In the genomic region with DNA sequence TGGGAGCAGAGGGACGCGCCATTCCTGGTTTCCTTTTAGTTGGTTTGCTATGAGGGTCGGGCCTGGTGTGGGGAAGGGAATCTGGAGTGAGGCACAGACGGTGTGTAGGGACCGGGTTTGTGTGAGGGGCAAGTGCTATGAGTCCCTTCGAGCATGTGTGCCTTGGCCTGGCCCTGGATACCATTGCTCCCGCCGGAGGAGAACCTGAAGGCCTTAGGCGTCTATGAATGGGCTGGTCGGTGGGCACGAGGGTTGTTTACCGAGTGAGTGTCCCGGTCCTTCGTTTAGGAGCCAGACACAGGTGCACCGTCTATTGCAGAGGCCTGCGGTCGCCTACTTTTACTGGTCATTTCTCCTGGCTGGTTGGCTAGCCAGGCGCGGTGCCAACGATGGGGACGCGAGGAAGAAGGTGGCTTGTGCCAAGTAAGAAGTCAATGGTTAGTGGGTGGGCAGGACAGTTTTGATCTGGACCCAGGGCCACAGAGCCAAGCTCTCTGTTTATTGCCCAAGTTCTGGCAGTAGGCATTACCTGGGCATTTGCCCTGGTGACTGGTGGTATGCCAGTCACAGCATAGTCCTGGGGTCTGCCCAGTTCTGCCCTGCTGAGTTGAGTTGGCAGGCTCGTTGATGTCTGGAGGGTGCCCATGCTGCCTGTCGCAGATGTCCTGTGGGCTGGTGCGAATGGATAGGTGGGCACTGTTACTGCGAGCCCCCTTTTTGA, we compare ENCODE assay signal across 8 mouse cellular contexts. TPM values are rescaled to one million over a fixed set of nuclear protein-coding genes. Genes with fewer than 3 reads are reported as not detected.
DNase-seq lines count a peak whose midpoint lies in the region; ATAC-seq and TF ChIP-seq lines count a peak whose summit lies in the region.

No protein-coding gene starts in this region.

- no peaks in the 10 kb centered on the region for H3K9me3 ChIP-seq in forebrain, postnatal 0 days (ENCODE audit: low read length)
- no peaks in the 10 kb centered on the region for H3K9me3 ChIP-seq in hindbrain, embryonic 10.5 days
- H3K9me3 ChIP-seq in lung, postnatal 0 days (ENCODE audit: low read length) = no peaks in the 10 kb centered on the region

- TF ChIP-seq EP300 in lung, postnatal 0 days (IDR thresholded peaks at IDR 0.05) = no peak

- H3K36me3 ChIP-seq in forebrain, postnatal 0 days (ENCODE audit: insufficient read depth) = peaks cover 3% of the 10 kb centered on the region; the same call in 1 of the 2 replicates
- peaks cover 13% of the 10 kb centered on the region for H3K36me3 ChIP-seq in hindbrain, embryonic 10.5 days
- H3K36me3 ChIP-seq in lung, postnatal 0 days (ENCODE audit: insufficient read depth, low read length) = 0 out of 2 replicates have a peak, but pooled peaks cover 3% of the 10 kb centered on the region

- peak overlapping the region; percentile 57 for H3K4me3 ChIP-seq in forebrain, postnatal 0 days (ENCODE audit: low read depth, low read length)
- peak overlapping the region; percentile 67 for H3K4me3 ChIP-seq in hindbrain, embryonic 10.5 days
- H3K4me3 ChIP-seq in lung, postnatal 0 days (ENCODE audit: low read depth, low read length) = peak overlapping the region; percentile 64

- peak; percentile 30 for ATAC-seq in forebrain, postnatal 0 days
- ATAC-seq in lung, postnatal 0 days = no peak

- H3K4me2 ChIP-seq in forebrain, postnatal 0 days (ENCODE audit: low read depth) = peak overlapping the region; percentile 78
- peak overlapping the region; percentile 72 for H3K4me2 ChIP-seq in lung, postnatal 0 days (replicated peaks; ENCODE audit: low read depth, low read length)

- peak overlapping the region; percentile 98 for H3K27ac ChIP-seq in forebrain, postnatal 0 days (ENCODE audit: low read depth, low read length)
- peak overlapping the region; percentile 98 for H3K27ac ChIP-seq in hindbrain, embryonic 10.5 days
- H3K27ac ChIP-seq in lung, postnatal 0 days (ENCODE audit: low read length) = peak overlapping the region; percentile 99

- H3K4me1 ChIP-seq in forebrain, postnatal 0 days (ENCODE audit: insufficient read depth) = peaks cover 26% of the 10 kb centered on the region
- peaks cover 45% of the 10 kb centered on the region for H3K4me1 ChIP-seq in hindbrain, embryonic 10.5 days (replicated peaks)
- H3K4me1 ChIP-seq in lung, postnatal 0 days (ENCODE audit: insufficient read depth, low read depth, low read length) = peaks cover 23% of the 10 kb centered on the region; the same call in 1 of the 2 replicates

- H3K27me3 ChIP-seq in forebrain, postnatal 0 days (ENCODE audit: insufficient read depth, low read length) = no peaks in the 10 kb centered on the region
- no peaks in the 10 kb centered on the region for H3K27me3 ChIP-seq in hindbrain, embryonic 10.5 days (ENCODE audit: insufficient read depth, poor library complexity, severe bottlenecking)
- H3K27me3 ChIP-seq in lung, postnatal 0 days (replicated peaks; ENCODE audit: insufficient read depth, low read length) = no peaks in the 10 kb centered on the region

- WGBS in forebrain, postnatal 0 days = 7% methylated on average over 26 of the region's 26 CpGs
- WGBS in hindbrain, embryonic 10.5 days = 21% methylated on average over 26 of the region's 26 CpGs
- 16% methylated on average over 26 of the region's 26 CpGs for WGBS in lung, postnatal 0 days

- peak; percentile 98 for DNase-seq in heart, adult 11 months
- no peak for DNase-seq in heart, adult 8-10 months (ENCODE audit: low spot score)
- peak; percentile 95 for DNase-seq in cerebellum, adult 11 months
- DNase-seq in forebrain, postnatal 0 days = no peak
- DNase-seq in hindbrain, embryonic 10.5 days (ENCODE audit: low spot score) = no peak
- peak; percentile 76 to 85 for DNase-seq in layer of hippocampus, postnatal 14 days (ENCODE audit: low spot score in 2 of 2)
- peak; percentile 47 for DNase-seq in lung, postnatal 0 days (ENCODE audit: low spot score)
- peak; percentile 68 for DNase-seq in right cerebral cortex, postnatal 4 days

- H3K9ac ChIP-seq in forebrain, postnatal 0 days = peak overlapping the region; percentile 81
- H3K9ac ChIP-seq in lung, postnatal 0 days (replicated peaks; ENCODE audit: low read depth) = peak overlapping the region; percentile 45

- TF ChIP-seq CTCF in forebrain, postnatal 0 days (IDR thresholded peaks at IDR 0.05; ENCODE audit: low read depth) = no peak
- no peak for TF ChIP-seq CTCF in lung, postnatal 0 days (IDR thresholded peaks at IDR 0.05)

RNA-seq across cellular contexts. Expression of gene Cipc, which starts 1.0 kb away (rescaled TPM):
- total RNA-seq in heart, adult 8-10 months (2022) = 10 to 100 TPM; 42.4 to 53.8 (median 48.3) TPM
- 53.1 and 62.9 TPM in 2 replicates for total RNA-seq in forebrain, postnatal 0 days (2014; rRNA removed)
- 28.4 and 38.1 TPM in 2 replicates for polyA plus RNA-seq in forebrain, postnatal 0 days (2015; fragmentation: Nextera tagmentation; extraction: Ambion mirVana)
- 33.9 and 35.2 TPM in 2 replicates for polyA plus RNA-seq in hindbrain, embryonic 10.5 days (2016; fragmentation: Nextera tagmentation; extraction: Ambion mirVana)
- total RNA-seq in layer of hippocampus, postnatal 14 days (2021) = 10 to 100 TPM; 60.4 to 63.6 TPM
- polyA plus RNA-seq in lung, postnatal 0 days (2015; fragmentation: Nextera tagmentation; extraction: Ambion mirVana) = 12.5 and 14.8 TPM in 2 replicates

RNA-seq across cellular contexts. Expression of gene Zdhhc22, which starts 42.4 kb away (rescaled TPM):
- total RNA-seq in heart, adult 8-10 months (2022) = not detected
- 10.7 and 12.5 TPM in 2 replicates for total RNA-seq in forebrain, postnatal 0 days (2014; rRNA removed)
- polyA plus RNA-seq in forebrain, postnatal 0 days (2015; fragmentation: Nextera tagmentation; extraction: Ambion mirVana) = 12.3 and 21.7 TPM in 2 replicates
- 0.14 and 0.75 TPM in 2 replicates for polyA plus RNA-seq in hindbrain, embryonic 10.5 days (2016; fragmentation: Nextera tagmentation; extraction: Ambion mirVana)
- 10 to 100 TPM in 1 of 2 experiments, 1 to 10 TPM in 1; 9.3 to 22.9 TPM for total RNA-seq in layer of hippocampus, postnatal 14 days (2021)
- polyA plus RNA-seq in lung, postnatal 0 days (2015; fragmentation: Nextera tagmentation; extraction: Ambion mirVana) = 0.04 TPM in 1 of 2 replicates, not detected in the other

Comparison
In these comparisons a context has a peak if more than half of its experiments do, and no peak if none do; other contexts are left out.
1. DNase-seq: peak in heart, adult 11 months (single experiment), cerebellum, adult 11 months (single experiment), layer of hippocampus, postnatal 14 days (2 of 2), lung, postnatal 0 days (single experiment) and right cerebral cortex, postnatal 4 days (single experiment); none in heart, adult 8-10 months (single experiment), forebrain, postnatal 0 days (single experiment) and hindbrain, embryonic 10.5 days (single experiment).
2. RNA of gene Zdhhc22, which starts 42.4 kb away (total RNA-seq): 9.3 to 22.9 TPM in layer of hippocampus, postnatal 14 days and 10.7 to 12.5 TPM in forebrain, postnatal 0 days; not detected in heart, adult 8-10 months; every median in the first group is over 10 times any median in the second.
3. Peak in every context shown above with its lines, with median percentiles within 50 percentile points of each other: H3K27ac ChIP-seq and H3K4me3 ChIP-seq.